Mouse (Mus musculus) ES-Bruce4 (cell line): ENCODE results near the gene Nat9.

Experiments
- CTCF ChIP-seq: IDR thresholded peaks from one replicate; pipeline ENCODE4 v1.8.1; 2011; ENCODE audit warnings: low read depth, low read length
- EP300 ChIP-seq: IDR thresholded peaks from 2 replicates; pipeline ENCODE4 v1.6.1; 2011; ENCODE audit warnings: low read depth, low read length; ENCODE audit not compliant: insufficient read depth
- POLR2A ChIP-seq: IDR thresholded peaks from one replicate; pipeline ENCODE4 v1.8.1; 2011; ENCODE audit warnings: low read length; ENCODE audit not compliant: insufficient read depth

DNA sequence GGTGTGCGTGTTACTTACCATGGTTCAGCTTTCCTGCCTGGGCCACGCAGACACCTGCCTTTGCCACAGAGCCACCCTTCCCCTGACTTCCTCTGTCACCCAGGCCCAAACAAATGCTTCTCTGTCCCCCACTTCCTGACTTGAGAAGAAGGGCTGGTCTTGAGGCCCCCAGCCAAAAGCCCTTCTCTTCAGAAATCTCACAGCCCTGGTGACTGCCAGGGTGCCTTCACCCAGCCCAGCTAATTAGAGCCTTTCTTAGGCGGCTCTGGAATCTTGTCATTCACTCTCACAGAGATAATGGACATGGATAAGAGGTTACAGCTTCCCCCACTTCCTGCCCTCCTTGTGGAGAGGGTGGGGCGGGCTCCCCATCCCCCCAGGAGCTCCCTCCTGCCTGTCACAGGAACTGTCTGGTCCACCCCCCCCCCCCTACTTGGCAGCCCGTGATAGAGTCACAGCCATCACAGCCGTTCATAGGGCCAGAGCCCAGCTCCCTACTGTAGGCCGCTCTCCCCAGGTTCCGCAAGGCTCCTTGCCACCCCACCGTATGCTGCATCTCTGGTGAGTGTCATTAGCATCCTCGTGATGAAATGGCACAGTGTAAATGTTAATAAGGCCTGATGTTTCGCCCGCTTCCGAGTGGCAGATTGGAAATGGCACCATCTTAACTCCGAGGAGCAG, 39.3 kb upstream of the Nat9 start:
- TF ChIP-seq POLR2A (no peak), CTCF (no peak), EP300 (no peak)
